Mouse (Mus musculus): ENCODE results near the gene Gm5485. TPM values are rescaled to one million over a fixed set of nuclear protein-coding genes. Genes with fewer than 3 reads are reported as not detected.

The Gm5485 gene
- polyA plus RNA-seq, 1 experiment: not detected

DNA sequence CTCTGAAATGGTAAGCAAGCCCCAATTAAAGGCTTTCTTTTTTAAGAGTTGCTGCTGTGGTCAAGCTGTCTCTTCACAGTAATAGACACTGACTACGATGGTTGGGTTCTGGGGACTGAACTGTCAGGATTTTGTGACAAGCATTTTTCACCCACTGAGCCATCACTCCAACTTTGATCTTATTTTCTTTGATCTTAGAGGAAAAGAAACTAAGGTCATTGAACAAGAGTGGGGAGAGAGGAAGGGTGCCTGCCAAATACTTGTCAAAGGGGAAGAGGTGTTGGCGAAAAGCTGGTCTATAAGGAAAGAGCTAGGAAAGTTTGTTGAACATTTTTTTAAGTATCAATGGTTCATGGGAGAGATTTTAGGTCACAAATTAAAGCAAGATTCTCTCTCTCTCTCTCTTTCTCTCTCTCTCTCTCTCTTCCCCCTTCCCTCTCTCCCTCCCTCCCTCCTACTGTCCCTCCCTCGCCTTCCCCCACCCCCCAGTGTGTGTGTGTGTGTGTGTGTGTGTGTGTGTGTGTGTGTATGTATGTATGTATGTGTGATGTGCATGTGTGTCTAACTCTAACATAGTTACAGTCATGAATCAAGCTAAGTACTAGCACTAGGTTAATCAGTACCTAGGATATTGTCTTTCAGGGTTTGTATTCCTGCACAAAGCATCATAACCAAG is 28.5 kb downstream of the Gm5485 start:
- Histone ChIP-seq H3K4me1 (replicated peaks; ENCODE audit: control insufficient read depth, insufficient read depth, low read length) (no peaks in the 10 kb centered on the region), H3K4me3 (ENCODE audit: control insufficient read depth, insufficient read depth, low read length) (no peak overlapping the region), H3K27ac (ENCODE audit: control insufficient read depth, insufficient read depth, low read length) (no peak overlapping the region), H3K27me3 (ENCODE audit: control insufficient read depth, insufficient read depth, low read length) (no peaks in the 10 kb centered on the region), H3K36me3 (ENCODE audit: control insufficient read depth, insufficient read depth, low read length) (no peaks in the 10 kb centered on the region)
- DNase-seq: no peak
- WGBS: 53% methylated on average over 2 of the region's 3 CpGs
- TF ChIP-seq CTCF (IDR thresholded peaks at IDR 0.05; ENCODE audit: borderline replicate concordance, control insufficient read depth, extremely low read depth, insufficient read depth, low read length, poor library complexity) (no peak), POLR2A (IDR thresholded peaks at IDR 0.05; ENCODE audit: control insufficient read depth, extremely low read depth, insufficient read depth, low read length, poor library complexity) (no peak)

DNA sequence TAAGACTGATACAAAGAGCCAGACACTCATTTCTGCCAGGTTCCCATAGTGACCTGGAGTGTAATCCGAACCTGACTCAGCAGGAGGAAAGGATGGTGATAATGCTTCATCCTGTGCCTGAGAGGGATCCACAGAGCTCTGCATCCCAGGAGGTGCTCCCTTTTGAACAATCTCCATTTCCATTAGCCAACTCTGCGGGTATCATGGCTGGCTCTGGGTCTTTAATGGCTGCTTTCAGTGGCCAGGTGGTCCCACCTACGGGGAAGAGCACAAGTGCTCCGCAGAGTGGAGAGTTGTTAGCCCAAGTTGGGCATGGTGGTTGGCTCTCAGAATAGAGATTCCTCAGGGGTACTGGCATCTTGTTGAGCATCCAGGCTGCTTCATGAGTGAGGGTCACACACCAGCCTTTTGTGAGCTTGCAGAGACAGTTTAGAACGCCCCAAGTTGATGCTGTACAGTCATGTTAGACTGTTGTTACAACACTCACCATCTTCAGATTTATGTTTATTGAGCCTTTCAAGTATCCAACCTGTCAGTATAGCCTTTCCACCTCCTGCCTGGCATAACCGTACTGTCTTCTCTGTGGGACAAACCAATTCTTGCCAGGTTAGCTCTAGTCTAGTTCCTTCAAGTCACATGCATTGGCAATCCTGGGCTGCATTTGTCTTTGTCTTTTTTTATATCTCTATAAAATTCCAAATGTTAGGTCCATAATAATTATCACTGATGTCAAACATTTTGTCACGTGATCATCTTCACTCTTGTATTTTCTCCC is 38.3 kb downstream of the Gm5485 start:
- WGBS: 99% methylated on average over 7 of the region's 7 CpGs

DNA sequence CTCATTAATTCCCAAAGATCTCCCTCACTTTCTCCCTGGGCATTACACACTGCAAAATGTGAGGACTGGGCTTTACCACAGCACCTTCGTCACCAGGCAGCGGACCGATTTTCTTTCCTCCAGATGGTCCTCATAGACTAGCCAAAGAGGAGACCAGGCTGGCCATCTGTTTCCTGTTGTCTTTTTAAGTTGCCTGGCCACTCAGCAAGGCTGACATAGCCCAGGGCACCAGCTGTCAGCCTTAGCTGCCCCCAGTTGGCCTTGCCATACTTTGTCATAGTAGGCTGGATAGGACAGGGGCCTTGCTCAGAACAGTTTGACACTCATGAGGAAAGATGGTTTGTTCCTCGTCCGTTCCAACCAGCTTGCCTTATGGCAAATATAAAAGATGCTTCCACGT is 39.8 kb downstream of the Gm5485 start:
- DNase-seq: no peak
- Histone ChIP-seq H3K4me1 (replicated peaks; ENCODE audit: control insufficient read depth, insufficient read depth, low read length) (no peaks in the 10 kb centered on the region), H3K36me3 (ENCODE audit: control insufficient read depth, insufficient read depth, low read length) (no peaks in the 10 kb centered on the region), H3K4me3 (ENCODE audit: control insufficient read depth, insufficient read depth, low read length) (no peak overlapping the region), H3K27ac (ENCODE audit: control insufficient read depth, insufficient read depth, low read length) (no peak overlapping the region), H3K27me3 (ENCODE audit: control insufficient read depth, insufficient read depth, low read length) (no peaks in the 10 kb centered on the region)
- TF ChIP-seq CTCF (IDR thresholded peaks at IDR 0.05; ENCODE audit: borderline replicate concordance, control insufficient read depth, extremely low read depth, insufficient read depth, low read length, poor library complexity) (no peak), POLR2A (IDR thresholded peaks at IDR 0.05; ENCODE audit: control insufficient read depth, extremely low read depth, insufficient read depth, low read length, poor library complexity) (no peak)
- 83% methylated on average over 6 of the region's 6 CpGs for WGBS

More for the DNA sequence above, 38.3 kb downstream of the Gm5485 start:
- DNase-seq: no peak
- no peaks in the 10 kb centered on the region for H3K27me3 ChIP-seq (ENCODE audit: control insufficient read depth, insufficient read depth, low read length)
- TF ChIP-seq POLR2A (IDR thresholded peaks at IDR 0.05; ENCODE audit: control insufficient read depth, extremely low read depth, insufficient read depth, low read length, poor library complexity) (no peak), CTCF (IDR thresholded peaks at IDR 0.05; ENCODE audit: borderline replicate concordance, control insufficient read depth, extremely low read depth, insufficient read depth, low read length, poor library complexity) (no peak)
- H3K27ac ChIP-seq (ENCODE audit: control insufficient read depth, insufficient read depth, low read length): no peak overlapping the region
- H3K4me3 ChIP-seq (ENCODE audit: control insufficient read depth, insufficient read depth, low read length): no peak overlapping the region
- no peaks in the 10 kb centered on the region for H3K36me3 ChIP-seq (ENCODE audit: control insufficient read depth, insufficient read depth, low read length)
- no peaks in the 10 kb centered on the region for H3K4me1 ChIP-seq (replicated peaks; ENCODE audit: control insufficient read depth, insufficient read depth, low read length)

DNA sequence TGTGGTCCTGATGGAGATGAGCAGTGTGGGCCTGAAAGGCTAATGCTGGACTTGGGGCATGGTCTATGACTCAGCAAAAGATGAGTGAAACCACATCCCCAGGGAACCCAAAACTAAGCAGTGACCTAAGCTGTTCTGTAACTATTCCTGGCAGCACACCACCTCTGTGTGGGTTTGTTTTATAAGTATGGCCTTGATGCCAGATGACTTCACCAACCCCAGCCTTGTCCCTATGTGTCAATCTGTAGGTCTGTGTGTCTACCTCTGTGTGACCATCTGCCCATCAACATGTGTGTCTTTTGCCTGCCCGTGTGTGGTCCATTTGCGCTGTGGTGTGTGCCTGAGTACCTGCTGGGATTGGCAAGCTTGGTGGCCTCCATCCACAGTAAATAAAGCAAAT is 44.1 kb downstream of the Gm5485 start:
- no peak overlapping the region for H3K4me3 ChIP-seq (ENCODE audit: control insufficient read depth, insufficient read depth, low read length)
- DNase-seq: no peak
- 98% methylated on average over 2 of the region's 2 CpGs for WGBS
- no peaks in the 10 kb centered on the region for H3K4me1 ChIP-seq (replicated peaks; ENCODE audit: control insufficient read depth, insufficient read depth, low read length)
- no peaks in the 10 kb centered on the region for H3K27me3 ChIP-seq (ENCODE audit: control insufficient read depth, insufficient read depth, low read length)
- no peak for TF ChIP-seq POLR2A (IDR thresholded peaks at IDR 0.05; ENCODE audit: control insufficient read depth, extremely low read depth, insufficient read depth, low read length, poor library complexity)
- TF ChIP-seq CTCF (IDR thresholded peaks at IDR 0.05; ENCODE audit: borderline replicate concordance, control insufficient read depth, extremely low read depth, insufficient read depth, low read length, poor library complexity): no peak
- no peak overlapping the region for H3K27ac ChIP-seq (ENCODE audit: control insufficient read depth, insufficient read depth, low read length)
- H3K36me3 ChIP-seq (ENCODE audit: control insufficient read depth, insufficient read depth, low read length): no peaks in the 10 kb centered on the region

DNA sequence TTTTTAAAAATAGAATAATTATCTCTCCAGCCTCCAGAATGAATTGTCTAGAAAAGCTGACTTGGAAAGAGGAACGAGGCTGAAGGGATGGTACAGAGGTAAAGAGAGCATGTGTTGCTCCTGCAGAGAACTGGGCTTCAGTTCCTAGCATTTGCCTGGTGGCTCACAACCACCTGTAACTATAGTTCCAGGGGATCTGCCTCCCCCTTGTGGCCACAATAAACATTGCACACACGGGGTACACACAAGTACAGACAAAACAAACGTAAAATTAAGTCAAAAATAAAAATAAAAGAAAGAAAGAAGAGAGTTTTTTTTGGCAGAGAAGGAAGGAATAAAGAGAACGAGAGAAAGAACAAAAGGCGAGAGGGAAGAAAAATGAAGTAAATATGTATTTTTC is 45.4 kb downstream of the Gm5485 start:
- H3K4me3 ChIP-seq (ENCODE audit: control insufficient read depth, insufficient read depth, low read length): no peak overlapping the region
- TF ChIP-seq POLR2A (IDR thresholded peaks at IDR 0.05; ENCODE audit: control insufficient read depth, extremely low read depth, insufficient read depth, low read length, poor library complexity) (no peak), CTCF (IDR thresholded peaks at IDR 0.05; ENCODE audit: borderline replicate concordance, control insufficient read depth, extremely low read depth, insufficient read depth, low read length, poor library complexity) (no peak)
- H3K27me3 ChIP-seq (ENCODE audit: control insufficient read depth, insufficient read depth, low read length): no peaks in the 10 kb centered on the region
- WGBS: 95% methylated on average over 5 of the region's 5 CpGs
- peak; percentile 13 for DNase-seq
- no peak overlapping the region for H3K27ac ChIP-seq (ENCODE audit: control insufficient read depth, insufficient read depth, low read length)
- H3K4me1 ChIP-seq (replicated peaks; ENCODE audit: control insufficient read depth, insufficient read depth, low read length): no peaks in the 10 kb centered on the region
- H3K36me3 ChIP-seq (ENCODE audit: control insufficient read depth, insufficient read depth, low read length): no peaks in the 10 kb centered on the region

DNA sequence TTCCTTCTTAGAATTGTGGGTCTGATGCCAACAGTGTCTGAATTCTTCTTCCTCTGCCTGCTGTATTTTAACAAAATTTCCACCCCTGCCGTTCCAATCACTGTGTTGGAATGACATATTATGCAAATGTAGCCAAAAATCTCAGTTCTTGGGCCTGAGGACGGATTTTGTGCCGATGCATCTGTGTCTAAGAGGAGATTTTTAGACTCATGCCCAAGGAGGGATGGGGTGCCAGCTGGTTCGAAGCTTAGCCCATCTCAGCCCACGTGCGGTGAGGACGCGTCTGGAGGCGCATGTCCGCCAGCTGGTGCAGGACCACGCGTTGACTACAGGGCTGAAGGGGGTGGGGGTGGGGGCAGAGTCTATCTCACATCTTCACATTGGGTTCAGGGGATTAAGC is 51.3 kb downstream of the Gm5485 start:
- Histone ChIP-seq H3K27me3 (ENCODE audit: control insufficient read depth, insufficient read depth, low read length) (no peaks in the 10 kb centered on the region), H3K36me3 (ENCODE audit: control insufficient read depth, insufficient read depth, low read length) (no peaks in the 10 kb centered on the region), H3K4me3 (ENCODE audit: control insufficient read depth, insufficient read depth, low read length) (no peak overlapping the region), H3K4me1 (replicated peaks; ENCODE audit: control insufficient read depth, insufficient read depth, low read length) (no peaks in the 10 kb centered on the region), H3K27ac (ENCODE audit: control insufficient read depth, insufficient read depth, low read length) (no peak overlapping the region)
- 95% methylated on average over 12 of the region's 12 CpGs for WGBS
- no peak for DNase-seq
- TF ChIP-seq POLR2A (IDR thresholded peaks at IDR 0.05; ENCODE audit: control insufficient read depth, extremely low read depth, insufficient read depth, low read length, poor library complexity) (no peak), CTCF (IDR thresholded peaks at IDR 0.05; ENCODE audit: borderline replicate concordance, control insufficient read depth, extremely low read depth, insufficient read depth, low read length, poor library complexity) (no peak)
